Mouse (Mus musculus): ENCODE results near the gene Gm20425. TPM values are rescaled to one million over a fixed set of nuclear protein-coding genes. Genes with fewer than 3 reads are reported as not detected.
A peak's percentile ranks its signal among the peaks of the same experiment; 100 is the strongest.

The Gm20425 gene
- polyA plus RNA-seq, 1 experiment from 2014 or later = 7.3 TPM

DNA sequence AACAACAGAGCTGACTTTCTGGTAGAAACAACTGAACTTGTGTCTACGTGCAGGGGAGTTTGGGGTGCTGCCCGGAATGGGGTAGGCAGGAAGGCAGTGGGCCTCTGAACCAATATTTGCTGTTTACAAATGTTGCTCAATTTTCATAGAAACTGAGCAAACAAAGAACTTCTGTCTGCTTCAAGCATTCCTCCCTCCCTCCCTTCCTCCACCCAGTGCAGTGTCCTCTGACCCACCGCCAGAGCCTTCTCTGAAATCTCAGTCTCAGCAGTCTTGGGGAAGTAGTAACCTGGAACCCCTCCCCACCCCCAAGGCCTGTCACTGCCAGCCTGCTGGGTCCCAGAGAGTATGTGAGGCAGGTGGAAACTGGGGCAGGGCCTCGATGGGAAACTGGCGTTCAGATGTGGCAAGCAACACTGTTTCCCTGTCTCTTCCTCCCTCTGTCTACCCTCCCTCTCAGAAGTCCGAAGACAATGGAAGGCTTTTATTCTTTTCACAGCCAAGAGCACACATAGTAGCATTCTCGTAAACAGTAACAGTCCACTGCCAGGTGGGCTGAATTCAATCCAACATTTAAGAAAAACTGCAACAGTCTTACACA lies 4.6 kb upstream of the Gm20425 start:
- Histone ChIP-seq H3K4me3 (no peak overlapping the region), H3K9me3 (no peaks in the 10 kb centered on the region), H3K4me2 (replicated peaks) (no peak overlapping the region), H3K27me3 (replicated peaks) (no peaks in the 10 kb centered on the region), H3K36me3 (no peaks in the 10 kb centered on the region), H3K4me1 (peaks cover 5% of the 10 kb centered on the region; the same call in 1 of the 2 replicates), H3K27ac (no peak overlapping the region), H3K9ac (no peak overlapping the region)
- WGBS = 64% methylated on average over 7 of the region's 7 CpGs
- no peak for ATAC-seq (ENCODE audit: low FRiP score, low read depth)

DNA sequence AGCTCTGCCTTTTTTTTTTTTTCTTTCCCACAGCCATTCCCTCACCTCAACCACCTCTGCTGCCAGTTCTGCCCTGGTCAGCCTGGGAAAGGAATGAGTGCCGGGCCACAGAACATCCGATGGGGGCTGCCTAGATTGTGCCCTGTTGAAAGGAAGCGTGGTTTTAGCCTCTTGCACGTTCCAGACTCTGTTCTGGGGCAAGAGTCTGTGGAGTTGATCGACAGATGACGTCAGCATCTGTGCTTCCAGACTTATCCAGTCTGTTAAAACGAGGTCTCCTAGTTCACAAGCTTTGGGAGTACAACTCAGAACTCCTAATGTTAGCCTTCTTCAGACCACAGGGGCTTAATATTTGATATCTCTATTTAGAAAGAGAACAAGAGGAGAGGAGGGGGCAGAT lies 4.0 kb upstream of the Gm20425 start:
- no peak for ATAC-seq (ENCODE audit: low FRiP score, low read depth)
- H3K4me1 ChIP-seq = peaks cover 5% of the 10 kb centered on the region; the same call in 1 of the 2 replicates
- no peak overlapping the region for H3K4me2 ChIP-seq (replicated peaks)
- no peaks in the 10 kb centered on the region for H3K27me3 ChIP-seq (replicated peaks)
- no peak overlapping the region for H3K9ac ChIP-seq
- H3K36me3 ChIP-seq = no peaks in the 10 kb centered on the region
- H3K4me3 ChIP-seq = no peak overlapping the region
- H3K27ac ChIP-seq = no peak overlapping the region
- H3K9me3 ChIP-seq = no peaks in the 10 kb centered on the region
- 82% methylated on average over 7 of the region's 7 CpGs for WGBS

DNA sequence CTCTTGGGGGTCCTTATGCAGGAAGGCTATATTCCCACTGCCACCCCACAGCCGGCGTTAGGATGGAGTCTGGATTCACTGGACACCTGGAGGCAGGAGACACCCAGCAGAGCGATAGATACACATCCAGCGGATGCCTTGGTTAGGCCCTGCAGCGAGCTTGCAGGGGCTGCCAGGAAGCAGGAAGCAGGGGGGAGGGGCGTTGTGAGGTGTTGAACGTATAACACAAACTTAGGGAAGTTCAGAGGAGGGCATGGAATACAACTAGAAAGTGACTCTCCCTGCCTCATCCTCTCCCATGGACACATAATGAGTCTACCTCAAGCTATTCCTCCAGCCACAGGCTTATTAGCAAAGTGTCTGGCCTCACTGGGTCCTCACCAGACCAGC lies 2.9 kb upstream of the Gm20425 start:
- Histone ChIP-seq H3K9ac (no peak overlapping the region), H3K27ac (no peak overlapping the region), H3K4me1 (peaks cover 5% of the 10 kb centered on the region; the same call in 1 of the 2 replicates), H3K4me2 (replicated peaks) (no peak overlapping the region), H3K4me3 (no peak overlapping the region), H3K9me3 (no peaks in the 10 kb centered on the region), H3K36me3 (no peaks in the 10 kb centered on the region), H3K27me3 (replicated peaks) (no peaks in the 10 kb centered on the region)
- no peak for ATAC-seq (ENCODE audit: low FRiP score, low read depth)
- WGBS = 66% methylated on average over 7 of the region's 7 CpGs

DNA sequence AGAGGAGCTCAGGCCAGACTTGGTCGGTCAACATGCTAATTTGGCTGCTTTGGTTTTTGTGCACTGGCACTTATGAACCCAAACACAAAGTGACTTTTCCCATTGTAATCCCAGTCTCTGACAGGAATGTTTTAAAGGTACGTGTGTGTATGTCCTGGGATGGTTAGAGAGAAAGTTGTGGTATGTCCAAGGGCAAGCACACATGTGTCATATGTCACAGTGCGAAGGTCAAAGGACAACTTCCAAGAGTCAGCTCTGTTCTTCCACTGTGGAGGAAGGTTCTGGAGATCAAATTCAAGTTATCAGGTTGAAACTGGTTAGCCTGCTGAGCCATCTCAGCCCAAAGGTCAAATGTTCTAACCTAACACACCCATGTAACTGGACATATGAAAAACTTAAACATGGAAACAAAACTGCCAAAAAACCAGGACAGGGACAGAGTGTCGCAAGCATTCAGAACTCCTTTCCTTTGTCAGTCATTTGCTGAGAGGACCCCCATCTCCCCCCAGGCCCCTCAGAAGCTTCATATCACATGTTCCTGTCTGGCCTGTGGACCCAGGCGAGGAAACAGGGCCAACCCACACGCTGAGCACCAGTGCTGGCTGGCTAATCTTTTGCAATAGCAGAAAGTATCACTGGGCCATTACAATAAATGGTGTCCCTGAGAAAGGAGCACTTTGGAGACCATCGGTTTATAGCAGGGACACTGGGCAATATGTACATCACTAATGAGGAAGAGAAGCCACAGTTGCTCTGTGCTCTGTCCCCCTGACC lies 2.3 kb upstream of the Gm20425 start:
- no peak overlapping the region for H3K27ac ChIP-seq
- no peaks in the 10 kb centered on the region for H3K9me3 ChIP-seq
- H3K4me1 ChIP-seq = peaks cover 5% of the 10 kb centered on the region; the same call in 1 of the 2 replicates
- H3K27me3 ChIP-seq (replicated peaks) = no peaks in the 10 kb centered on the region
- no peak overlapping the region for H3K4me3 ChIP-seq
- H3K36me3 ChIP-seq = no peaks in the 10 kb centered on the region
- no peak overlapping the region for H3K9ac ChIP-seq
- 90% methylated on average over 7 of the region's 7 CpGs for WGBS
- no peak overlapping the region for H3K4me2 ChIP-seq (replicated peaks)
- no peak for ATAC-seq (ENCODE audit: low FRiP score, low read depth)

DNA sequence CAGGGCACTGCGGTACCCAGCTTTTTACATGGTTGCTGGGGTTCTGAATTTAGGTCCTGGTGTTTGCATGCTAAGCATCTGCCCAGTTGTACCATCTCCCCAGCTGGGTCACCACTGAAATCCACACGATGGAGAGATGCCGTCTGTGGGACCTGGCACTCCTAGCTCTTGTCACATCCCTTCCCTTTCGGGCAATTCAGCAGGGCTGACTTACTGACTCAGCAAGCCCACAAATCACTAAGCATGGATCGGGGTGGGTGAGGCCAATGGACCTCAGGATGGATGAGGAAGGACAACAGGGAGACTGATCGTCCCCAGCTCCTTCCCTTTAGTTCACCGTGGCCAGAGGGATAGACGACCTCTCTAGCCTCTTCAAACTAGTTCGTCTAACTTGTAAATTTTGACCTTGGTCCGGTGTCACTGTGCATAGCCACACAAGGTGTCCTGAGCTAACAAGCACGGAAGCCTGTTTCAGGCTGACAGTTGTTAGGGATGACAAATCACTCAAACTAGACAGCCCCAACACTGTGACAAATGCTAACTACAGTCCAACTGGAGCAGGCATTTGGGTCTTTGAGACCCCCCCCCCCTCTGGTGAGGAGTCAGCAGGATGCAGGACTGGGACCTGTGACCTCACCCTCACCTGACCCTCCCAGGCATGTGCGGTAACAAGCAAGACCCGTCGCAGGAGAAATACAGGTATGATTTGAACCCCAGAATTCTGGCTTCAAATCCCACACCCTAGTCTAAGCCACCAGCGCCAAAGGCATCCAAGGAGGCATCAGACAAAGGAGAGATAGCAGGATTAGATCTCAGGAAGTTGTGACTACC lies 855 bp downstream of the Gm20425 start:
- no peaks in the 10 kb centered on the region for H3K36me3 ChIP-seq
- H3K27me3 ChIP-seq (replicated peaks) = no peaks in the 10 kb centered on the region
- H3K9me3 ChIP-seq = no peaks in the 10 kb centered on the region
- H3K9ac ChIP-seq = no peak overlapping the region
- no peak for ATAC-seq (ENCODE audit: low FRiP score, low read depth)
- H3K4me3 ChIP-seq = no peak overlapping the region
- 83% methylated on average over 15 of the region's 15 CpGs for WGBS
- H3K4me1 ChIP-seq = peaks cover 5% of the 10 kb centered on the region; the same call in 1 of the 2 replicates
- H3K27ac ChIP-seq = 0 out of 2 replicates have a peak overlapping the region, but pooled peaks have one; percentile 6
- H3K4me2 ChIP-seq (replicated peaks) = no peak overlapping the region

DNA sequence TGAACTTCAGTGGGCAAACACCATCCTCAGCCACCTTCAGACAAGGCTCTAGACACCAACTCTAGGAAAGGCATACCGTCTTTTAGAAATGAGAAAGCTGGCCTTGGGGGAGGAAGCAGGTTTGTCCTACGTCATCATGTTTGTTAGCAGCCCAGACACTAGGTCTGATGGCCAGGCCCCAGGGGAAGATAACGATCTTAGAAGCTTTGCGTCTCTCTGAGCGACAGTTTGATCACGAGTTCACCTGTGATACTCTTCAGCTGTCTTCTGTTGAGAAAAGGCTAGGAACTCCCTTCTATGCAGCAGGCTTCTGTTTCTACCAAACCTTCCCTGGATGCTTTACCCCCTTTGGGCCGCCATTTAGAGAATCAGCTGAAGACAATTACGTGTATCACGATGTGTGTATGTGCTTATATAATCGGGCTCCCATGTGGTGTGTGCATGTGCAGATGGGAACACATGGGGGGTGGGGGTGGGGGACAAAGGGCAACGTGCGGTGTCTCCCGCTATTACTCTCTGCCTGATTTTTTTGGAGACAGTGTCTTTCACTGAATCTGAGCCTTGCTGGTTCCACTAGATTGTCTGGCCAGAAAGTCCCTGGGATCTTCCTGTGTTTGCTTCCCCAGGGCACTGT lies 1.6 kb downstream of the Gm20425 start:
- Histone ChIP-seq H3K9me3 (no peaks in the 10 kb centered on the region), H3K9ac (no peak overlapping the region), H3K4me2 (replicated peaks) (no peak overlapping the region), H3K4me3 (no peak overlapping the region), H3K4me1 (peaks cover 5% of the 10 kb centered on the region; the same call in 1 of the 2 replicates), H3K27ac (no peak overlapping the region), H3K36me3 (no peaks in the 10 kb centered on the region), H3K27me3 (replicated peaks) (no peaks in the 10 kb centered on the region)
- 89% methylated on average over 13 of the region's 13 CpGs for WGBS
- ATAC-seq (ENCODE audit: low FRiP score, low read depth) = no peak

DNA sequence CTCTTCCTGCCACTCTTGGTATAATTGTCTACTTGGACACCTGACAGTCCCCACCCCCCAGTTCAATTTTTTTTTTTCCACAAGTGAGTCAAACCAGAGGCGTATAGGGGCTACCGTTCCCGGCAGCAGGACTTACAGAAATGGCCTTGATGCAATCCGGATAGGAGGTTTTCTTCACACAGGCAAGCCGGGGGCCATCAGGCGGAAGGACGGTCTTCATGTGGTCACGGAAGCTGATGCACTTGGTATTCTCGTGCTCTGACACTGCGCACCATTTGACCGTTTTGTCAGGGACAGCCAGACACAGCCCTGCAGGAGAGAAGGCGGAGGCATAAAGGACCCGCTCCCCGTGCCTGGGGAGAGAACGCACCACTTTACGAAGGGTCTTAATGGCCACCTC lies 2.3 kb downstream of the Gm20425 start:
- Histone ChIP-seq H3K4me2 (replicated peaks) (no peak overlapping the region), H3K36me3 (no peaks in the 10 kb centered on the region), H3K27ac (no peak overlapping the region), H3K9ac (no peak overlapping the region), H3K27me3 (replicated peaks) (no peaks in the 10 kb centered on the region), H3K4me3 (no peak overlapping the region), H3K4me1 (peaks cover 5% of the 10 kb centered on the region; the same call in 1 of the 2 replicates), H3K9me3 (no peaks in the 10 kb centered on the region)
- 86% methylated on average over 16 of the region's 16 CpGs for WGBS
- no peak for ATAC-seq (ENCODE audit: low FRiP score, low read depth)

DNA sequence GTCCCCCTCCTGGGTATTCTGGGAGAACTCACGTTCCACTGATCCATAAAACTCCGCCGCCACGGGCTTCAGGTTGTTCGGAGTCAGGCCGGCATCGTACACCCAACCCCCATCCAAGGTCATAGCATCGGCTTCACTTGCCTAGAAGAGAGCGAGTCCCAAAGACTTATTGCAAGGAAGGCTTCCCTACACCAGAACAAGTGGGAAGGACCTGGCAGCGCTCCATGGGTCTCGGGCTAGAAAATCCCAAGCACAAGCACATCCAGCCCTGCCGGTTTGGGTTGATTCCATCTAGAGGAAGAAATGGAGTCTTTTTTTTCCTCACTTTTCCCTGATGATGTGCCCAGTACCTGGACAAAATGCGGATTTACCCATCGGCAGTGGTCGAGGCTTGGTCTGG lies 3.3 kb downstream of the Gm20425 start:
- no peaks in the 10 kb centered on the region for H3K27me3 ChIP-seq (replicated peaks)
- H3K4me3 ChIP-seq = no peak overlapping the region
- no peaks in the 10 kb centered on the region for H3K9me3 ChIP-seq
- no peak for ATAC-seq (ENCODE audit: low FRiP score, low read depth)
- H3K4me1 ChIP-seq = peaks cover 5% of the 10 kb centered on the region; the same call in 1 of the 2 replicates
- no peak overlapping the region for H3K27ac ChIP-seq
- no peak overlapping the region for H3K4me2 ChIP-seq (replicated peaks)
- no peak overlapping the region for H3K9ac ChIP-seq
- 94% methylated on average over 15 of the region's 15 CpGs for WGBS
- H3K36me3 ChIP-seq = no peaks in the 10 kb centered on the region

DNA sequence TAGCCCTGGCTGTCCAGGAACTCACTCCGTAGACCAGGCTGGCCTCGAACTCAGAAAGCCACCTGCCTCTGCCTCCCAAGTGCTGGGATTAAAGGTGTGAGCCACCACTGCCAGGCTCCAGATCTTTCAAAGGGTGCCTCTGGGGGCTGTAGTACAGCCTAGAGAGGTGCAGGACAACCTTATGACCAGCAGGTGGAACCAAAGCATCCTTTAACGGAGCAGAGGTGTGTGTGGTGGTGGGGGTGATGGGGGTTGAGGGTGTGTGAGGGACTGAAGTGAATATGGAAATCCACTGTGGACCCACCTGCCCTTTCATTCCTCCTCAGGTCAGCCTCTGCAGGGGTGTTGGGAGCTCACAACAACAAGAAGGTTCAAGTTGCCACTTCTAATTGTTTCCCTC lies 4.6 kb downstream of the Gm20425 start:
- 71% methylated on average over 3 of the region's 3 CpGs for WGBS
- no peak for ATAC-seq (ENCODE audit: low FRiP score, low read depth)

DNA sequence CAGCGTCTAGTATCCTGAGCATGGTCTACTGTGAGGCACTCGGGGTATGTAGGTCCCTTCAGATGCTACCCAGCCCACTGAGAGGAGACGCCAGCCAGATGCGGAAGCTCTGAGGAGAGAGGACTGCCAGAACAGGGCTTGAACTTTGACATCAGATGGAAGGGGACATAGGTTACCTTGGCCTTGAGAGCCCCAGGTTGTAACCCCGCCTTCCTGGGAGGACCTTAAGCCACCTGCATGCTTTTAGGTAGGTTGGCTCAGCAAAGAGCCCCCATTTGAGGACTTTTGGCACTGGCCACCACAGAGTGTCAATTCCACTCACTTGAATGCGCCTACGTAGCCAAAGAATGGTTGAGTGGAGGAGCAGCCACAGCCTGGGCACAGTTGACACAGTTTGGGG lies 5.4 kb downstream of the Gm20425 start:
- no peak overlapping the region for H3K9ac ChIP-seq
- H3K4me2 ChIP-seq (replicated peaks) = no peak overlapping the region
- H3K27me3 ChIP-seq (replicated peaks) = no peaks in the 10 kb centered on the region
- no peaks in the 10 kb centered on the region for H3K4me1 ChIP-seq
- no peak overlapping the region for H3K4me3 ChIP-seq
- H3K36me3 ChIP-seq = no peaks in the 10 kb centered on the region
- no peaks in the 10 kb centered on the region for H3K9me3 ChIP-seq
- 92% methylated on average over 7 of the region's 7 CpGs for WGBS
- ATAC-seq (ENCODE audit: low FRiP score, low read depth) = no peak
- no peak overlapping the region for H3K27ac ChIP-seq

More for the DNA sequence above, 4.6 kb downstream of the Gm20425 start:
- Histone ChIP-seq H3K4me3 (no peak overlapping the region), H3K27ac (no peak overlapping the region), H3K36me3 (no peaks in the 10 kb centered on the region), H3K27me3 (replicated peaks) (no peaks in the 10 kb centered on the region), H3K4me1 (peaks cover 2% of the 10 kb centered on the region; the same call in 1 of the 2 replicates), H3K9me3 (no peaks in the 10 kb centered on the region), H3K4me2 (replicated peaks) (no peak overlapping the region), H3K9ac (no peak overlapping the region)

DNA sequence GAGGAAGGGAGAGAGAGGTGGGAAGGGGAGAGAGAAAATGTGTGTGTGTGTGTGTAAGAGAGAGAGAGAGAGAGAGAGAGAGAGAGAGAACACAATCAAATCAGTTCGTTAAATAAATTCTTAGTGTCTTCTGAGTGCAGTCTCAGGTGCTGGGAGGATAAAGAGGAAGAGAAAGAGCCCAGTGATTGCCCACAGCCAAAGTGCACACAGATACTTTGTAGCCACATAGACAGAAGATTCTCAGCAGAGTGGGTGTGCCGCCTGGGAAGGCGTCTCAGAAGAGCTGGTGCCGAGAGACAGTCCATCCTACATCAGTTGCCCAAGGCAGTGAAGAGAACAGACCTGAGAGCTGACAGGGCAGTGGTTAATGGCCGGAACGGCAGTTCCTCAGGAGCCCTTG lies 15.8 kb downstream of the Gm20425 start:
- H3K4me1 ChIP-seq = peaks cover 3% of the 10 kb centered on the region; the same call in 1 of the 2 replicates
- H3K36me3 ChIP-seq = no peaks in the 10 kb centered on the region
- H3K9me3 ChIP-seq = no peaks in the 10 kb centered on the region
- H3K9ac ChIP-seq = no peak overlapping the region
- no peak overlapping the region for H3K27ac ChIP-seq
- H3K4me3 ChIP-seq = no peak overlapping the region
- H3K27me3 ChIP-seq (replicated peaks) = no peaks in the 10 kb centered on the region
- 80% methylated on average over 6 of the region's 6 CpGs for WGBS
- ATAC-seq (ENCODE audit: low FRiP score, low read depth) = no peak
- H3K4me2 ChIP-seq (replicated peaks) = no peak overlapping the region

DNA sequence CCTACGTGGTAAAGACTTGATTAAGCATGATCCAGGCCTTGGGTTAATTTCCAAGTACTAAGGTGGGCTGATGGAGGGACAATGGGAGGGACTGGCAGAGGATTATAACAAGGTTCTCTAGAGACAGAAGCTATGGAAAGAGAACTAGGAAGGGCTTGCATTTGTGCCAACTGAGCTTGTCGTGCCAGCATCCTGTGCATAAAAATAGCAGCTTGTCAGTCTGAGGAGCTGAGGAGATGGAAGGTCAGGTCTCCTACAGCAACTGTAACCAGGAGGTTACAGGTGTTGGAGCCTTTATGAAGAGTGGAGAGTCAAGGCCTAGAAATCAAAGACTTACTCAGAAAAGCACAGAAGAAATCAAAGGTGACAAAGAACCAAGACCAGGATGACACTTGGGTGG lies 16.5 kb downstream of the Gm20425 start:
- H3K27ac ChIP-seq = no peak overlapping the region
- H3K4me3 ChIP-seq = no peak overlapping the region
- no peak overlapping the region for H3K9ac ChIP-seq
- no peak overlapping the region for H3K4me2 ChIP-seq (replicated peaks)
- no peaks in the 10 kb centered on the region for H3K9me3 ChIP-seq
- H3K4me1 ChIP-seq = peaks cover 9% of the 10 kb centered on the region; the same call in 1 of the 2 replicates
- ATAC-seq (ENCODE audit: low FRiP score, low read depth) = no peak
- 83% methylated on average over 2 of the region's 2 CpGs for WGBS
- H3K27me3 ChIP-seq (replicated peaks) = no peaks in the 10 kb centered on the region
- no peaks in the 10 kb centered on the region for H3K36me3 ChIP-seq

All from neural tube, embryonic 12.5 days (tissue).